In genomic region chr5:43569720-43570359, GRCm38 (mm10) we compare ENCODE assay signal across 17 mouse cellular contexts. TPM values are rescaled to one million over a fixed set of nuclear protein-coding genes. Genes with fewer than 3 reads are reported as not detected.
DNase-seq lines count a peak whose midpoint lies in the region; ATAC-seq and TF ChIP-seq lines count a peak whose summit lies in the region.
"Had no signal": no experiment of that assay in that cellular context is flagged by ENCODE, and none has a peak within 500 bp of the region (broad histone marks: within the 10 kb centered on the region; RNA-seq: fewer than 3 reads in every experiment).

No protein-coding gene starts in this region.

- POLR2A ChIA-PET in Patski (lab: Charles Lee): interaction anchor here (0.6 to 1.6 kb wide), 4 partner anchors 13 to 59 kb away, joined by 3 to 8 read pairs (median 4); no protein-coding TSS in a partner anchor

- in situ Hi-C loops in Patski (cut with MboI; ENCODE audit: low pct_unique_long_range_greater_than_20kb): no loop called here

- intact Hi-C loops in heart, adult 2 months (cut with DNase I): no loop called here

- 36% methylated on average over 3 of the region's 3 CpGs for WGBS in heart, postnatal 0 days
- WGBS in heart, adult 2 months: 17% methylated on average over 3 of the region's 3 CpGs
- 53% methylated on average over 3 of the region's 3 CpGs for WGBS in liver, adult 2 months
- WGBS in liver, embryonic 11.5 days: 54% methylated on average over 3 of the region's 3 CpGs
- 38% methylated on average over 3 of the region's 3 CpGs for WGBS in lung, postnatal 0 days

- H3K36me3 ChIP-seq in heart, postnatal 0 days (replicated peaks; ENCODE audit: control insufficient read depth, insufficient read depth, low read length): no peaks in the 10 kb centered on the region
- H3K36me3 ChIP-seq in heart, adult 2 months (ENCODE audit: control insufficient read depth, insufficient read depth, low read length): no peaks in the 10 kb centered on the region
- H3K36me3 ChIP-seq in liver, adult 2 months (ENCODE audit: control insufficient read depth, insufficient read depth, low read length): no peaks in the 10 kb centered on the region
- no peaks in the 10 kb centered on the region for H3K36me3 ChIP-seq in liver, embryonic 11.5 days (ENCODE audit: control insufficient read depth, insufficient read depth, low read length)
- H3K36me3 ChIP-seq in lung, postnatal 0 days (ENCODE audit: insufficient read depth, low read length): no peaks in the 10 kb centered on the region
- H3K36me3 ChIP-seq: embryonic facial prominence, embryonic 13.5 days; neural tube, embryonic 13.5 days had no signal

- no peak for DNase-seq in heart, postnatal 0 days (ENCODE audit: low spot score)
- DNase-seq in heart, adult 2 months: no peak
- peak; percentile 12 for DNase-seq in liver, adult 2 months (ENCODE audit: extremely low read depth, low read depth, low spot score)
- DNase-seq in liver, embryonic 11.5 days (ENCODE audit: low spot score): no peak
- DNase-seq in Patski (ENCODE audit: low read depth, low spot score): no peak
- DNase-seq in lung, postnatal 0 days (ENCODE audit: low spot score): peak; percentile 65
- no peak for DNase-seq in left cerebral cortex, adult 18-20 months (ENCODE audit: low spot score in 2 of 2)
- DNase-seq: adrenal gland, postnatal 10 days; cerebellum, adult 2 months; gastrocnemius, postnatal 10 days; thymus, adult 18-20 months had no signal

- H3K27me3 ChIP-seq in heart, postnatal 0 days (ENCODE audit: control insufficient read depth, insufficient read depth, low read length): no peaks in the 10 kb centered on the region
- no peaks in the 10 kb centered on the region for H3K27me3 ChIP-seq in heart, adult 2 months (ENCODE audit: control insufficient read depth, insufficient read depth, low read length)
- no peaks in the 10 kb centered on the region for H3K27me3 ChIP-seq in liver, adult 2 months (ENCODE audit: control insufficient read depth, insufficient read depth, low read length)
- H3K27me3 ChIP-seq in liver, embryonic 11.5 days (replicated peaks; ENCODE audit: control insufficient read depth, insufficient read depth, low read length): no peaks in the 10 kb centered on the region
- H3K27me3 ChIP-seq in Patski: no peaks in the 10 kb centered on the region
- H3K27me3 ChIP-seq in lung, postnatal 0 days (replicated peaks; ENCODE audit: insufficient read depth, low read length): no peaks in the 10 kb centered on the region
- H3K27me3 ChIP-seq: embryonic facial prominence, embryonic 13.5 days; megakaryocyte, embryonic 14.5 days; neural tube, embryonic 13.5 days had no signal

- H3K9me3 ChIP-seq in heart, postnatal 0 days (replicated peaks; ENCODE audit: control insufficient read depth, low read length): no peaks in the 10 kb centered on the region
- no peaks in the 10 kb centered on the region for H3K9me3 ChIP-seq in liver, embryonic 11.5 days (ENCODE audit: control insufficient read depth, low read length)
- no peaks in the 10 kb centered on the region for H3K9me3 ChIP-seq in lung, postnatal 0 days (ENCODE audit: low read length)
- H3K9me3 ChIP-seq: embryonic facial prominence, embryonic 13.5 days; megakaryocyte, embryonic 14.5 days; neural tube, embryonic 13.5 days had no signal

- no peak overlapping the region for H3K4me2 ChIP-seq in heart, postnatal 0 days (ENCODE audit: low read depth, low read length)
- no peak overlapping the region for H3K4me2 ChIP-seq in liver, embryonic 11.5 days
- H3K4me2 ChIP-seq in lung, postnatal 0 days (replicated peaks; ENCODE audit: low read depth, low read length): no peak overlapping the region
- H3K4me2 ChIP-seq: embryonic facial prominence, embryonic 13.5 days; neural tube, embryonic 13.5 days had no signal

- no peak overlapping the region for H3K4me3 ChIP-seq in heart, postnatal 0 days (ENCODE audit: low read depth, low read length)
- no peak overlapping the region for H3K4me3 ChIP-seq in heart, adult 2 months
- H3K4me3 ChIP-seq in liver, adult 2 months (ENCODE audit: insufficient read depth, low read depth, low read length): no peak overlapping the region
- H3K4me3 ChIP-seq in liver, embryonic 11.5 days (ENCODE audit: low read depth, low read length): no peak overlapping the region
- no peak overlapping the region for H3K4me3 ChIP-seq in lung, postnatal 0 days (ENCODE audit: low read depth, low read length)
- H3K4me3 ChIP-seq: embryonic facial prominence, embryonic 13.5 days; megakaryocyte, embryonic 14.5 days; neural tube, embryonic 13.5 days had no signal

- H3K4me1 ChIP-seq in heart, postnatal 0 days (ENCODE audit: control insufficient read depth, insufficient read depth): no peaks in the 10 kb centered on the region
- no peaks in the 10 kb centered on the region; the same call in none of the 2 replicates for H3K4me1 ChIP-seq in heart, adult 2 months (ENCODE audit: control insufficient read depth, insufficient read depth, low read length)
- no peaks in the 10 kb centered on the region for H3K4me1 ChIP-seq in liver, adult 2 months (ENCODE audit: control insufficient read depth, insufficient read depth, low read length)
- no peaks in the 10 kb centered on the region for H3K4me1 ChIP-seq in liver, embryonic 11.5 days (replicated peaks; ENCODE audit: control insufficient read depth, insufficient read depth, low read length)
- no peaks in the 10 kb centered on the region for H3K4me1 ChIP-seq in lung, postnatal 0 days (ENCODE audit: insufficient read depth, low read depth, low read length)
- H3K4me1 ChIP-seq: embryonic facial prominence, embryonic 13.5 days; neural tube, embryonic 13.5 days had no signal

- TF ChIP-seq EP300 in heart, postnatal 0 days (IDR thresholded peaks at IDR 0.05; ENCODE audit: low read depth): no peak
- no peak for TF ChIP-seq EP300 in heart, adult 2 months (IDR thresholded peaks at IDR 0.05; ENCODE audit: insufficient read depth, low read depth, low read length)
- peak; percentile 43 for TF ChIP-seq EP300 in lung, postnatal 0 days (IDR thresholded peaks at IDR 0.05)

- no peak overlapping the region for H3K27ac ChIP-seq in heart, postnatal 0 days (ENCODE audit: low read depth)
- no peak overlapping the region for H3K27ac ChIP-seq in heart, adult 2 months
- no peak overlapping the region for H3K27ac ChIP-seq in liver, adult 2 months (replicated peaks; ENCODE audit: insufficient read depth, low read depth, low read length)
- no peak overlapping the region for H3K27ac ChIP-seq in liver, embryonic 11.5 days (ENCODE audit: low read depth, low read length)
- no peak overlapping the region for H3K27ac ChIP-seq in lung, postnatal 0 days (ENCODE audit: low read length)
- H3K27ac ChIP-seq: embryonic facial prominence, embryonic 13.5 days; neural tube, embryonic 13.5 days had no signal

- no peaks in the 10 kb centered on the region for H3K79me2 ChIP-seq in heart, adult 2 months (replicated peaks; ENCODE audit: control insufficient read depth, insufficient read depth, low read length)
- no peaks in the 10 kb centered on the region for H3K79me2 ChIP-seq in liver, adult 2 months (ENCODE audit: control insufficient read depth, insufficient read depth, low read length)

- H3K9ac ChIP-seq in heart, postnatal 0 days (replicated peaks; ENCODE audit: low read depth, low read length): no peak overlapping the region
- no peak overlapping the region for H3K9ac ChIP-seq in heart, adult 2 months (ENCODE audit: low read depth, low read length)
- no peak overlapping the region for H3K9ac ChIP-seq in liver, adult 2 months (ENCODE audit: low read depth, low read length)
- H3K9ac ChIP-seq in liver, embryonic 11.5 days (ENCODE audit: low read depth, low read length): no peak overlapping the region
- no peak overlapping the region for H3K9ac ChIP-seq in lung, postnatal 0 days (replicated peaks; ENCODE audit: low read depth)
- H3K9ac ChIP-seq: embryonic facial prominence, embryonic 13.5 days; neural tube, embryonic 13.5 days had no signal

- peak; percentile 44; the same call in 1 of the 2 replicates for ATAC-seq in heart, postnatal 0 days (ENCODE audit: insufficient read depth, low read depth)
- no peak for ATAC-seq in liver, embryonic 11.5 days (replicated peaks; ENCODE audit: low FRiP score)
- peak; percentile 61 for ATAC-seq in Patski
- ATAC-seq in lung, postnatal 0 days: peak; percentile 70
- ATAC-seq: hindbrain, embryonic 16.5 days had no signal

- CTCF ChIA-PET in Patski (lab: Charles Lee): interaction anchor here (0.8 to 7.5 kb wide), 8 partner anchors 13 to 147 kb away, joined by 3 to 46 read pairs (median 4); no protein-coding TSS in a partner anchor

- TF ChIP-seq POLR2A in heart, adult 2 months (IDR thresholded peaks at IDR 0.05; ENCODE audit: insufficient read depth, low read depth, low read length): no peak
- no peak for TF ChIP-seq POLR2A in liver, adult 2 months (IDR thresholded peaks at IDR 0.05; ENCODE audit: extremely low read depth, insufficient read depth, low read length)

- no peak for TF ChIP-seq CTCF in heart, postnatal 0 days (IDR thresholded peaks at IDR 0.05; ENCODE audit: low read depth)
- no peak for TF ChIP-seq CTCF in heart, adult 2 months (IDR thresholded peaks at IDR 0.05)
- TF ChIP-seq CTCF in liver, adult 2 months (IDR thresholded peaks at IDR 0.05; ENCODE audit: low read depth, low read length): no peak
- TF ChIP-seq CTCF in Patski (IDR thresholded peaks at IDR 0.05): no peak
- no peak for TF ChIP-seq CTCF in lung, postnatal 0 days (IDR thresholded peaks at IDR 0.05)

RNA-seq across cellular contexts. Expression of gene C1qtnf7, which starts 54.5 kb away (rescaled TPM):
- total RNA-seq in heart, postnatal 0 days (2014; rRNA removed; ENCODE audit: low replicate concordance): 0.88 and 2.2 TPM in 2 replicates
- 5.8 and 6.1 TPM in 2 replicates for polyA plus RNA-seq in heart, postnatal 0 days (2015; fragmentation: Nextera tagmentation; extraction: Ambion mirVana)
- total RNA-seq in heart, adult 2 months (2021): 1 to 10 TPM; 5.4 to 5.8 TPM
- 4.6 and 7.8 TPM in 2 replicates for polyA plus RNA-seq in heart, adult 2 months (2012; rRNA removed)
- 0.65 and 1.3 TPM in 2 replicates for total RNA-seq in liver, adult 2 months (2014; rRNA removed)
- polyA plus RNA-seq in liver, adult 2 months (2012; rRNA removed): 0.62 and 0.69 TPM in 2 replicates
- polyA plus RNA-seq in liver, embryonic 11.5 days (2014; fragmentation: Nextera tagmentation; extraction: Ambion mirVana): 2.3 and 2.6 TPM in 2 replicates
- polyA plus RNA-seq in Patski (2021): 0.09 TPM
- polyA plus RNA-seq in lung, postnatal 0 days (2015; fragmentation: Nextera tagmentation; extraction: Ambion mirVana): 35.8 and 37.2 TPM in 2 replicates
- 1 to 10 TPM; 1.3 to 2.2 TPM for total RNA-seq in left cerebral cortex, adult 18-20 months (2021)
- total RNA-seq: common myeloid progenitor, adult 5-6 weeks; ES-E14 had no signal

Comparison
In these comparisons a context has a peak if more than half of its experiments do, and no peak if none do; other contexts are left out.
1. DNase-seq: peak in liver, adult 2 months (single experiment) and lung, postnatal 0 days (single experiment); none in heart, postnatal 0 days (single experiment), heart, adult 2 months (0 of 2), liver, embryonic 11.5 days (single experiment), Patski (single experiment) and left cerebral cortex, adult 18-20 months (0 of 2).